Mouse (Mus musculus): ENCODE measurements around the gene Rassf1. TPM values are rescaled to one million over a fixed set of nuclear protein-coding genes. Genes with fewer than 3 reads are reported as not detected.

Gene Rassf1
- polyA plus RNA-seq, 1 experiment from 2014 or later: 41.3 TPM

GRCm38 (mm10) chr9:107578587-107578986 is 27.2 kb downstream of the Rassf1 start, which contains the start of gene Naa80:
Gene Naa80, plus strand, starts transcription at chr9:107578887.
- no peak within 1 kb of the TSS for H3K4me2 ChIP-seq (ENCODE audit: low read depth)
- no peak within 1 kb of the TSS for H3K4me3 ChIP-seq (ENCODE audit: low read depth, low read length)
- peaks cover 13% of the 10 kb centered on the region; the same call in 1 of the 2 replicates for H3K4me1 ChIP-seq (ENCODE audit: control insufficient read depth, insufficient read depth, low read length)
- no peak for ATAC-seq (ENCODE audit: insufficient read depth, low FRiP score, low TSS enrichment)
- no peaks in the 10 kb centered on the region for H3K27me3 ChIP-seq (ENCODE audit: control insufficient read depth, insufficient read depth, low read length)
- 76% methylated on average over 3 of the region's 3 CpGs for WGBS
- H3K27ac ChIP-seq (ENCODE audit: low read depth, low read length): no peak within 1 kb of the TSS
- H3K9ac ChIP-seq (ENCODE audit: low read length): no peak within 1 kb of the TSS
- H3K9me3 ChIP-seq (ENCODE audit: control insufficient read depth, low read length): no peaks in the 10 kb centered on the region
- DNase-seq (ENCODE audit: low spot score): no peak
- no peaks in the 10 kb centered on the region for H3K36me3 ChIP-seq (ENCODE audit: control insufficient read depth, insufficient read depth, low read length)

GRCm38 (mm10) chr9:107579023-107579900 is 27.9 kb downstream of the Rassf1 start:
- no peak overlapping the region for H3K9ac ChIP-seq (ENCODE audit: low read length)
- no peaks in the 10 kb centered on the region for H3K9me3 ChIP-seq (ENCODE audit: control insufficient read depth, low read length)
- peaks cover 13% of the 10 kb centered on the region; the same call in 1 of the 2 replicates for H3K4me1 ChIP-seq (ENCODE audit: control insufficient read depth, insufficient read depth, low read length)
- WGBS: 95% methylated on average over 14 of the region's 14 CpGs
- H3K4me2 ChIP-seq (ENCODE audit: low read depth): no peak overlapping the region
- no peak overlapping the region for H3K27ac ChIP-seq (ENCODE audit: low read depth, low read length)
- no peaks in the 10 kb centered on the region for H3K36me3 ChIP-seq (ENCODE audit: control insufficient read depth, insufficient read depth, low read length)
- no peaks in the 10 kb centered on the region for H3K27me3 ChIP-seq (ENCODE audit: control insufficient read depth, insufficient read depth, low read length)
- H3K4me3 ChIP-seq (ENCODE audit: low read depth, low read length): no peak overlapping the region
- ATAC-seq (ENCODE audit: insufficient read depth, low FRiP score, low TSS enrichment) (no peak), DNase-seq (ENCODE audit: low spot score) (no peak)

- 1% methylated on average over 32 of the region's 32 CpGs for WGBS
Observed at GRCm38 (mm10) chr9:107580501-107581317, 29.4 kb downstream of the Rassf1 start, which contains the start of gene Hyal3. Gene Hyal3, plus strand, starts transcription at chr9:107580818.

GRCm38 (mm10) chr9:107581584-107581983 is 30.2 kb downstream of the Rassf1 start:
- H3K36me3 ChIP-seq (ENCODE audit: control insufficient read depth, insufficient read depth, low read length): no peaks in the 10 kb centered on the region
- no peak for ATAC-seq (ENCODE audit: insufficient read depth, low FRiP score, low TSS enrichment)
- no peaks in the 10 kb centered on the region for H3K27me3 ChIP-seq (ENCODE audit: control insufficient read depth, insufficient read depth, low read length)
- no peak for DNase-seq (ENCODE audit: low spot score)
- no peaks in the 10 kb centered on the region for H3K9me3 ChIP-seq (ENCODE audit: control insufficient read depth, low read length)
- 76% methylated on average over 4 of the region's 4 CpGs for WGBS
- peak overlapping the region; percentile 44; the same call in 1 of the 2 replicates for H3K4me3 ChIP-seq (ENCODE audit: low read depth, low read length)
- peaks cover 13% of the 10 kb centered on the region; the same call in 1 of the 2 replicates for H3K4me1 ChIP-seq (ENCODE audit: control insufficient read depth, insufficient read depth, low read length)
- no peak overlapping the region for H3K27ac ChIP-seq (ENCODE audit: low read depth, low read length)
- H3K9ac ChIP-seq (ENCODE audit: low read length): peak overlapping the region; percentile 65; the same call in 1 of the 2 replicates
- H3K4me2 ChIP-seq (ENCODE audit: low read depth): peak overlapping the region; percentile 52

More at GRCm38 (mm10) chr9:107580501-107581317, 29.4 kb downstream of the Rassf1 start, which contains the start of gene Hyal3:
- Histone ChIP-seq H3K9me3 (ENCODE audit: control insufficient read depth, low read length) (no peaks in the 10 kb centered on the region), H3K4me3 (ENCODE audit: low read depth, low read length) (peak within 1 kb of the TSS; percentile 44), H3K27me3 (ENCODE audit: control insufficient read depth, insufficient read depth, low read length) (no peaks in the 10 kb centered on the region), H3K9ac (ENCODE audit: low read length) (peak within 1 kb of the TSS; percentile 65), H3K27ac (ENCODE audit: low read depth, low read length) (peak within 1 kb of the TSS; percentile 45; the same call in 1 of the 2 replicates), H3K36me3 (ENCODE audit: control insufficient read depth, insufficient read depth, low read length) (no peaks in the 10 kb centered on the region), H3K4me1 (ENCODE audit: control insufficient read depth, insufficient read depth, low read length) (peaks cover 13% of the 10 kb centered on the region; the same call in 1 of the 2 replicates), H3K4me2 (ENCODE audit: low read depth) (peak within 1 kb of the TSS; percentile 52)
- ATAC-seq (ENCODE audit: insufficient read depth, low FRiP score, low TSS enrichment) (peak; percentile 48), DNase-seq (ENCODE audit: low spot score) (peak; percentile 79)

GRCm38 (mm10) chr9:107582509-107583062 is 31.2 kb downstream of the Rassf1 start:
- Histone ChIP-seq H3K4me1 (ENCODE audit: control insufficient read depth, insufficient read depth, low read length) (peaks cover 10% of the 10 kb centered on the region; the same call in 1 of the 2 replicates), H3K9ac (ENCODE audit: low read length) (no peak overlapping the region), H3K36me3 (ENCODE audit: control insufficient read depth, insufficient read depth, low read length) (no peaks in the 10 kb centered on the region), H3K4me2 (ENCODE audit: low read depth) (no peak overlapping the region), H3K4me3 (ENCODE audit: low read depth, low read length) (no peak overlapping the region), H3K27me3 (ENCODE audit: control insufficient read depth, insufficient read depth, low read length) (no peaks in the 10 kb centered on the region), H3K9me3 (ENCODE audit: control insufficient read depth, low read length) (no peaks in the 10 kb centered on the region), H3K27ac (ENCODE audit: low read depth, low read length) (no peak overlapping the region)
- ATAC-seq (ENCODE audit: insufficient read depth, low FRiP score, low TSS enrichment) (no peak), DNase-seq (ENCODE audit: low spot score) (no peak)
- WGBS: 84% methylated on average over 7 of the region's 7 CpGs

- Histone ChIP-seq H3K4me2 (ENCODE audit: low read depth) (no peak overlapping the region), H3K9ac (ENCODE audit: low read length) (no peak overlapping the region), H3K4me3 (ENCODE audit: low read depth, low read length) (no peak overlapping the region), H3K27ac (ENCODE audit: low read depth, low read length) (no peak overlapping the region), H3K36me3 (ENCODE audit: control insufficient read depth, insufficient read depth, low read length) (no peaks in the 10 kb centered on the region), H3K27me3 (ENCODE audit: control insufficient read depth, insufficient read depth, low read length) (no peaks in the 10 kb centered on the region), H3K9me3 (ENCODE audit: control insufficient read depth, low read length) (no peaks in the 10 kb centered on the region), H3K4me1 (ENCODE audit: control insufficient read depth, insufficient read depth, low read length) (peaks cover 11% of the 10 kb centered on the region)
- WGBS: 90% methylated on average over 14 of the region's 14 CpGs
- ATAC-seq (ENCODE audit: insufficient read depth, low FRiP score, low TSS enrichment) (no peak), DNase-seq (ENCODE audit: low spot score) (no peak)
Observed at GRCm38 (mm10) chr9:107583174-107583573, 31.8 kb downstream of the Rassf1 start.

GRCm38 (mm10) chr9:107586504-107586903 is 35.1 kb downstream of the Rassf1 start:
- no peak for DNase-seq (ENCODE audit: low spot score)
- H3K4me2 ChIP-seq (ENCODE audit: low read depth): no peak overlapping the region
- H3K9me3 ChIP-seq (ENCODE audit: control insufficient read depth, low read length): no peaks in the 10 kb centered on the region
- H3K36me3 ChIP-seq (ENCODE audit: control insufficient read depth, insufficient read depth, low read length): peaks cover 4% of the 10 kb centered on the region
- no peak for ATAC-seq (ENCODE audit: insufficient read depth, low FRiP score, low TSS enrichment)
- no peak overlapping the region for H3K9ac ChIP-seq (ENCODE audit: low read length)
- no peak overlapping the region for H3K4me3 ChIP-seq (ENCODE audit: low read depth, low read length)
- WGBS: 96% methylated on average over 5 of the region's 5 CpGs
- no peaks in the 10 kb centered on the region for H3K27me3 ChIP-seq (ENCODE audit: control insufficient read depth, insufficient read depth, low read length)
- H3K4me1 ChIP-seq (ENCODE audit: control insufficient read depth, insufficient read depth, low read length): peaks cover 6% of the 10 kb centered on the region
- H3K27ac ChIP-seq (ENCODE audit: low read depth, low read length): no peak overlapping the region

Data from neural tube, embryonic 11.5 days (tissue).